9 mouse cellular contexts compared by ENCODE assay signal in the genomic region with DNA sequence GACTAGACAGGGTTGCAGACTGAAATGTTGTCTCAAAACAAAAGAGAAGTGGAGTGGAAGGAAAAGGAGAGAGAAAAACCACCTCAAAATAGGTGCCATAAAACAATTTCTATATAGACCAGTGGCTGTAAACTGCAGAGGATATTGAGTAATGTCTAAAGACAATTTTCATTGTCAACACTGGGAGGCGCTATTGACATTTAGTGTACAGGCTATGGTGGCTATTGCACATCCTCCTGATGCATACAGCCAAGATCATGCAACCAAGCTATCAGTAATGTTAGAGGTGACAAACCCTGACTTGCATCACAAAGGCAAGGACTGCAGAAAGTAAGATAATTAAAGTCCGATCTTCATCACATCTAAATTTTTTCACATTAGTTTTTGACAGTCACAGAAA.
DNase-seq lines count a peak whose midpoint lies in the region; ATAC-seq and TF ChIP-seq lines count a peak whose summit lies in the region.
"Had no signal": no experiment of that assay in that cellular context is flagged by ENCODE, and none has a peak within 500 bp of the region (broad histone marks: within the 10 kb centered on the region; RNA-seq: fewer than 3 reads in every experiment).

No protein-coding gene starts in this region.

- no peak overlapping the region for H3K27ac ChIP-seq in MEL (ENCODE audit: control insufficient read depth, low read depth, low read length)
- no peak overlapping the region for H3K27ac ChIP-seq in intestine, embryonic 16.5 days (ENCODE audit: low read length)
- H3K27ac ChIP-seq in kidney, embryonic 14.5 days (ENCODE audit: low read depth, low read length): no peak overlapping the region
- H3K27ac ChIP-seq: liver, embryonic 13.5 days had no signal

- DNase-seq in layer of hippocampus, adult 9-10 months (ENCODE audit: low spot score): peak; percentile 55
- DNase-seq in layer of hippocampus, postnatal 10 days (ENCODE audit: low spot score in 2 of 2): no peak
- peak; percentile 37 for DNase-seq in MEL (ENCODE audit: low read depth, low spot score)
- DNase-seq in cerebellum, adult 8-10 months: peak; percentile 71
- DNase-seq in thymus, postnatal 14 days: no peak
- DNase-seq in adrenal gland, postnatal 4 days (ENCODE audit: low spot score in 2 of 2): no peak
- DNase-seq: liver, embryonic 13.5 days had no signal

- H3K4me1 ChIP-seq in MEL (ENCODE audit: control insufficient read depth in 1 of 2, insufficient read depth in 2 of 2, low read length in 2 of 2): no peaks in the 10 kb centered on the region
- H3K4me1 ChIP-seq in intestine, embryonic 16.5 days (ENCODE audit: control insufficient read depth, insufficient read depth, low read length): no peaks in the 10 kb centered on the region
- H3K4me1 ChIP-seq in kidney, embryonic 14.5 days (ENCODE audit: control insufficient read depth, insufficient read depth, low read length): no peaks in the 10 kb centered on the region
- H3K4me1 ChIP-seq: liver, embryonic 13.5 days had no signal

- no peaks in the 10 kb centered on the region for H3K9me3 ChIP-seq in MEL (replicated peaks; ENCODE audit: insufficient read depth, low read length)
- no peaks in the 10 kb centered on the region for H3K9me3 ChIP-seq in intestine, embryonic 16.5 days (ENCODE audit: control insufficient read depth, low read length)
- H3K9me3 ChIP-seq in kidney, embryonic 14.5 days (ENCODE audit: control insufficient read depth, low read length): no peaks in the 10 kb centered on the region
- H3K9me3 ChIP-seq: liver, embryonic 13.5 days had no signal

- H3K27me3 ChIP-seq in MEL (ENCODE audit: control insufficient read depth in 1 of 2, insufficient read depth in 2 of 2, low read length in 2 of 2): no peaks in the 10 kb centered on the region
- no peaks in the 10 kb centered on the region for H3K27me3 ChIP-seq in intestine, embryonic 16.5 days (replicated peaks; ENCODE audit: control insufficient read depth, insufficient read depth, low read length)
- H3K27me3 ChIP-seq in kidney, embryonic 14.5 days (ENCODE audit: control insufficient read depth, insufficient read depth, low read length): no peaks in the 10 kb centered on the region
- H3K27me3 ChIP-seq: liver, embryonic 13.5 days had no signal

- H3K9ac ChIP-seq in MEL (ENCODE audit: control insufficient read depth, low read depth, low read length, poor library complexity, severe bottlenecking): no peak overlapping the region
- no peak overlapping the region for H3K9ac ChIP-seq in intestine, embryonic 16.5 days (ENCODE audit: low read depth, low read length)
- no peak overlapping the region for H3K9ac ChIP-seq in kidney, embryonic 14.5 days (ENCODE audit: low read depth, low read length)
- H3K9ac ChIP-seq: liver, embryonic 13.5 days had no signal

- TF ChIP-seq EP300 in MEL (IDR thresholded peaks at IDR 0.05; ENCODE audit: low read depth in 1 of 2, low read length in 2 of 2): no peak

- no peaks in the 10 kb centered on the region for H3K36me3 ChIP-seq in MEL (ENCODE audit: control insufficient read depth in 1 of 2, insufficient read depth in 2 of 2, low read length in 2 of 2)
- no peaks in the 10 kb centered on the region for H3K36me3 ChIP-seq in intestine, embryonic 16.5 days (ENCODE audit: control insufficient read depth, insufficient read depth, low read length)
- H3K36me3 ChIP-seq in kidney, embryonic 14.5 days (ENCODE audit: control insufficient read depth, insufficient read depth, low read length): no peaks in the 10 kb centered on the region
- H3K36me3 ChIP-seq: liver, embryonic 13.5 days had no signal

- 48% methylated on average over 2 of the region's 2 CpGs for WGBS in intestine, embryonic 16.5 days
- 52% methylated on average over 2 of the region's 2 CpGs for WGBS in kidney, embryonic 14.5 days

- no peak overlapping the region for H3K4me2 ChIP-seq in intestine, embryonic 16.5 days (ENCODE audit: low read depth, low read length)
- H3K4me2 ChIP-seq in kidney, embryonic 14.5 days (replicated peaks; ENCODE audit: low read depth, low read length): no peak overlapping the region
- H3K4me2 ChIP-seq: liver, embryonic 13.5 days had no signal

- H3K79me2 ChIP-seq in MEL (ENCODE audit: control insufficient read depth, insufficient read depth, low read length, poor library complexity): no peaks in the 10 kb centered on the region

- no peak for TF ChIP-seq POLR2A in MEL (IDR thresholded peaks at IDR 0.05; ENCODE audit: control insufficient read depth in 1 of 2, insufficient read depth in 1 of 2, low read depth in 1 of 2, low read length in 2 of 2, poor library complexity in 1 of 2)

- H3K4me3 ChIP-seq in MEL (ENCODE audit: control insufficient read depth in 1 of 2, insufficient read depth in 1 of 2, low read depth in 2 of 2, low read length in 2 of 2): no peak overlapping the region
- no peak overlapping the region for H3K4me3 ChIP-seq in intestine, embryonic 16.5 days (ENCODE audit: low read length)
- no peak overlapping the region for H3K4me3 ChIP-seq in kidney, embryonic 14.5 days (ENCODE audit: low read length)
- H3K4me3 ChIP-seq: liver, embryonic 13.5 days had no signal

- 0 out of 2 replicates have a peak, but pooled peaks have one; percentile 40 for ATAC-seq in intestine, embryonic 16.5 days
- no peak; the same call in 1 of the 2 replicates for ATAC-seq in kidney, embryonic 14.5 days (ENCODE audit: low FRiP score, low TSS enrichment)

- TF ChIP-seq RAD21 in MEL (IDR thresholded peaks at IDR 0.05; ENCODE audit: low read depth, low read length): peak; percentile 60

- peak in 2 of 3 experiments; percentile 42 to 59; a peak in 4 of 6 replicates for TF ChIP-seq CTCF in MEL (IDR thresholded peaks at IDR 0.05 in 2 of 3, conservative IDR thresholded peaks at IDR 0.05 in 1 of 3; ENCODE audit: control insufficient read depth in 1 of 3, insufficient read depth in 1 of 3, low read depth in 2 of 3, low read length in 3 of 3, poor library complexity in 1 of 3, severe bottlenecking in 1 of 3)

TF ChIP-seq in MEL, 35 proteins besides CTCF, POLR2A, EP300 and RAD21:
- TF ChIP-seq ETS1 (IDR thresholded peaks at IDR 0.05; ENCODE audit: low read depth, low read length): no peak
- no peak for TF ChIP-seq CHD2 (IDR thresholded peaks at IDR 0.05; ENCODE audit: low read length)
- no peak for TF ChIP-seq TBP (IDR thresholded peaks at IDR 0.05; ENCODE audit: low read depth, low read length)
- no peak for TF ChIP-seq CHD1 (IDR thresholded peaks at IDR 0.05; ENCODE audit: low read depth, low read length)
- TF ChIP-seq MAFK (IDR thresholded peaks at IDR 0.05; ENCODE audit: borderline replicate concordance, low read depth, low read length): no peak
- TF ChIP-seq MAX (IDR thresholded peaks at IDR 0.05; ENCODE audit: low read length): no peak
- TF ChIP-seq ZC3H11A (IDR thresholded peaks at IDR 0.05; ENCODE audit: low read depth, low read length): peak; percentile 40; the same call in 1 of the 2 replicates
- TF ChIP-seq JUND (IDR thresholded peaks at IDR 0.05; ENCODE audit: low read depth, low read length): no peak
- peak; percentile 53 for TF ChIP-seq SMC3 (IDR thresholded peaks at IDR 0.05; ENCODE audit: low read depth, low read length)
- no peak for TF ChIP-seq MYB (IDR thresholded peaks at IDR 0.05; ENCODE audit: low read depth, low read length)
- TF ChIP-seq POLR2AphosphoS5 (IDR thresholded peaks at IDR 0.05; ENCODE audit: borderline replicate concordance, low read depth, low read length): no peak
- no peak for TF ChIP-seq POLR2AphosphoS2 (IDR thresholded peaks at IDR 0.05; ENCODE audit: low read length)
- TF ChIP-seq MXI1 (IDR thresholded peaks at IDR 0.05; ENCODE audit: low read depth, low read length): no peak

Comparison
In these comparisons a context has a peak if more than half of its experiments do, and no peak if none do; other contexts are left out.
1. DNase-seq: peak in layer of hippocampus, adult 9-10 months (single experiment), MEL (single experiment) and cerebellum, adult 8-10 months (single experiment); none in layer of hippocampus, postnatal 10 days (0 of 2), thymus, postnatal 14 days (single experiment) and adrenal gland, postnatal 4 days (0 of 2).